Comparison of ENCODE assay signal across 16 mouse cellular contexts in the genomic region with DNA sequence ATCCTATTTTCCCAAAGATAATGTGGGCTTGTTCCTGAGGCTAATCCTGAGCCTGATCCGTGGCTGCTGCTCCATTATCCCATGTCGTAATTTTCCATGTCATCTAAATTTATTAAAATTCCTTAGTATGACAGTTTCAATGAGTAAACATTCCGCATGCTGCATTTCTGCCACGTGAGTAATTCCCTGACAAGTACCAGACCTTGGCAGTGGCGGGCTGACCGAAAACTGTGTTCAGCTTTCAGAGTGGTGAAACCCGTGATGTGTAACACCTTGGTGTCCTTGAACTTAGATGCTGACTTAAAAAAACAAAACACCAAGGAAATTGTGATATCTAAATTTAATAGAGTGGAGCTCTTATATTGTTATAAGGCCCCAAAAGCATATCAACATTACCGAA. TPM values are rescaled to one million over a fixed set of nuclear protein-coding genes. Genes with fewer than 3 reads are reported as not detected.
A peak's percentile ranks its signal among the peaks of the same experiment; 100 is the strongest.
DNase-seq lines count a peak whose midpoint lies in the region; ATAC-seq and TF ChIP-seq lines count a peak whose summit lies in the region.
"Had no signal": no experiment of that assay in that cellular context is flagged by ENCODE, and none has a peak within 500 bp of the region (broad histone marks: within the 10 kb centered on the region; RNA-seq: fewer than 3 reads in every experiment).

No protein-coding gene starts in this region.

- no peak for TF ChIP-seq POLR2A in lung, adult 2 months (IDR thresholded peaks at IDR 0.05; ENCODE audit: borderline replicate concordance, extremely low read depth, low read depth, low read length)

- no peak for TF ChIP-seq EP300 in heart, postnatal 0 days (IDR thresholded peaks at IDR 0.05; ENCODE audit: low read depth)
- no peak for TF ChIP-seq EP300 in lung, postnatal 0 days (IDR thresholded peaks at IDR 0.05)

- H3K4me3 ChIP-seq in heart, postnatal 0 days (ENCODE audit: low read depth, low read length): no peak overlapping the region
- H3K4me3 ChIP-seq in lung, postnatal 0 days (ENCODE audit: low read depth, low read length): no peak overlapping the region
- no peak overlapping the region for H3K4me3 ChIP-seq in lung, adult 2 months (replicated peaks; ENCODE audit: extremely low read depth, low read depth, low read length)
- H3K4me3 ChIP-seq: embryonic facial prominence, embryonic 13.5 days; liver, embryonic 15.5 days; myocyte; stomach, embryonic 15.5 days had no signal

- H3K4me2 ChIP-seq in heart, postnatal 0 days (ENCODE audit: low read depth, low read length): no peak overlapping the region
- no peak overlapping the region for H3K4me2 ChIP-seq in lung, postnatal 0 days (replicated peaks; ENCODE audit: low read depth, low read length)
- H3K4me2 ChIP-seq: embryonic facial prominence, embryonic 13.5 days; liver, embryonic 15.5 days; stomach, embryonic 15.5 days had no signal

- H3K4me1 ChIP-seq in heart, postnatal 0 days (ENCODE audit: control insufficient read depth, insufficient read depth): peaks cover 8% of the 10 kb centered on the region; the same call in 1 of the 2 replicates
- peaks cover 3% of the 10 kb centered on the region; the same call in 1 of the 2 replicates for H3K4me1 ChIP-seq in lung, postnatal 0 days (ENCODE audit: insufficient read depth, low read depth, low read length)
- H3K4me1 ChIP-seq in lung, adult 2 months (ENCODE audit: control insufficient read depth, insufficient read depth, low read length): peaks cover 2% of the 10 kb centered on the region; the same call in 1 of the 2 replicates
- H3K4me1 ChIP-seq: liver, embryonic 15.5 days; stomach, embryonic 15.5 days had no signal

- ATAC-seq in heart, postnatal 0 days (ENCODE audit: insufficient read depth, low read depth): no peak; the same call in 1 of the 2 replicates
- peak; percentile 53 for ATAC-seq in lung, postnatal 0 days
- ATAC-seq: hindbrain, postnatal 0 days had no signal

- 62% methylated on average over 8 of the region's 8 CpGs for WGBS in heart, postnatal 0 days
- 75% methylated on average over 8 of the region's 8 CpGs for WGBS in lung, postnatal 0 days
- 76% methylated on average over 8 of the region's 8 CpGs for WGBS in lung, adult 2 months

- H3K9me3 ChIP-seq in heart, postnatal 0 days (replicated peaks; ENCODE audit: control insufficient read depth, low read length): no peaks in the 10 kb centered on the region
- no peaks in the 10 kb centered on the region for H3K9me3 ChIP-seq in lung, postnatal 0 days (ENCODE audit: low read length)
- H3K9me3 ChIP-seq: embryonic facial prominence, embryonic 13.5 days; liver, embryonic 15.5 days; stomach, embryonic 15.5 days had no signal

- H3K27me3 ChIP-seq in heart, postnatal 0 days (ENCODE audit: control insufficient read depth, insufficient read depth, low read length): no peaks in the 10 kb centered on the region
- H3K27me3 ChIP-seq in lung, postnatal 0 days (replicated peaks; ENCODE audit: insufficient read depth, low read length): no peaks in the 10 kb centered on the region
- H3K27me3 ChIP-seq: embryonic facial prominence, embryonic 13.5 days; stomach, embryonic 15.5 days had no signal

- 0 out of 2 replicates have a peak overlapping the region, but pooled peaks have one; percentile 32 for H3K27ac ChIP-seq in heart, postnatal 0 days (ENCODE audit: low read depth)
- no peak overlapping the region for H3K27ac ChIP-seq in lung, postnatal 0 days (ENCODE audit: low read length)
- H3K27ac ChIP-seq: embryonic facial prominence, embryonic 13.5 days; hindbrain, postnatal 0 days; liver, embryonic 15.5 days; stomach, embryonic 15.5 days had no signal

- H3K9ac ChIP-seq in heart, postnatal 0 days (replicated peaks; ENCODE audit: low read depth, low read length): no peak overlapping the region
- no peak overlapping the region for H3K9ac ChIP-seq in lung, postnatal 0 days (replicated peaks; ENCODE audit: low read depth)
- H3K9ac ChIP-seq: embryonic facial prominence, embryonic 13.5 days; forebrain, postnatal 0 days; liver, embryonic 15.5 days; stomach, embryonic 15.5 days had no signal

- DNase-seq in heart, postnatal 0 days (ENCODE audit: low spot score): peak; percentile 21
- DNase-seq in heart, postnatal 4 days: no peak
- DNase-seq in lung, postnatal 0 days (ENCODE audit: low spot score): peak; percentile 49
- no peak for DNase-seq in lung, adult 2 months
- peak; percentile 46 for DNase-seq in adrenal gland, postnatal 10 days
- peak; percentile 46 for DNase-seq in lung, postnatal 36 days
- DNase-seq in cerebellum, adult 11-12 months: no peak
- DNase-seq in spleen, postnatal 4 days (ENCODE audit: low spot score in 2 of 2): no peak
- DNase-seq: forebrain, postnatal 0 days; right cerebral cortex, postnatal 25 days; thymus, postnatal 4 days had no signal

- TF ChIP-seq CTCF in heart, postnatal 0 days (IDR thresholded peaks at IDR 0.05; ENCODE audit: low read depth): no peak
- TF ChIP-seq CTCF in lung, postnatal 0 days (IDR thresholded peaks at IDR 0.05): no peak
- TF ChIP-seq CTCF in lung, adult 2 months (IDR thresholded peaks at IDR 0.05; ENCODE audit: insufficient read depth, low read length): no peak

- peaks cover 28% of the 10 kb centered on the region for H3K36me3 ChIP-seq in heart, postnatal 0 days (replicated peaks; ENCODE audit: control insufficient read depth, insufficient read depth, low read length)
- H3K36me3 ChIP-seq in lung, postnatal 0 days (ENCODE audit: insufficient read depth, low read length): no peaks in the 10 kb centered on the region

RNA-seq across cellular contexts. Expression of a gene that starts 6.0 kb away (rescaled TPM):
- 15.4 and 29.4 TPM in 2 replicates for total RNA-seq in heart, postnatal 0 days (2014; rRNA removed; ENCODE audit: low replicate concordance)
- 4.5 and 4.7 TPM in 2 replicates for polyA plus RNA-seq in heart, postnatal 0 days (2015; fragmentation: Nextera tagmentation; extraction: Ambion mirVana)
- 10 to 100 TPM; 33.3 to 34.2 TPM for total RNA-seq in heart, postnatal 4 days (2021)
- 11.0 and 13.5 TPM in 2 replicates for polyA plus RNA-seq in lung, postnatal 0 days (2015; fragmentation: Nextera tagmentation; extraction: Ambion mirVana)
- polyA plus RNA-seq in lung, adult 2 months (2012; rRNA removed): 38.8 and 48.5 TPM in 2 replicates
- total RNA-seq in adrenal gland, postnatal 10 days (2021): 10 to 100 TPM; 31.4 to 37.3 TPM

RNA-seq across cellular contexts. Expression of a gene that starts 30.4 kb away (rescaled TPM):
- 0.53 and 3.4 TPM in 2 replicates for total RNA-seq in heart, postnatal 0 days (2014; rRNA removed; ENCODE audit: low replicate concordance)
- polyA plus RNA-seq in heart, postnatal 0 days (2015; fragmentation: Nextera tagmentation; extraction: Ambion mirVana): 11.2 and 34.8 TPM in 2 replicates
- under 1 TPM; 0.45 to 0.61 TPM for total RNA-seq in heart, postnatal 4 days (2021)
- polyA plus RNA-seq in lung, postnatal 0 days (2015; fragmentation: Nextera tagmentation; extraction: Ambion mirVana): 74.4 and 87.1 TPM in 2 replicates
- polyA plus RNA-seq in lung, adult 2 months (2012; rRNA removed): 54.9 and 134 TPM in 2 replicates
- 100 to 1,000 TPM in 1 of 2 experiments, 1 to 10 TPM in 1; 7.9 to 122 TPM for total RNA-seq in adrenal gland, postnatal 10 days (2021)

RNA-seq across cellular contexts. Expression of a gene that starts 42.9 kb away (rescaled TPM):
- 3.1 and 3.5 TPM in 2 replicates for total RNA-seq in heart, postnatal 0 days (2014; rRNA removed; ENCODE audit: low replicate concordance)
- polyA plus RNA-seq in heart, postnatal 0 days (2015; fragmentation: Nextera tagmentation; extraction: Ambion mirVana): 5.0 and 5.6 TPM in 2 replicates
- total RNA-seq in heart, postnatal 4 days (2021): 1 to 10 TPM; 8.1 to 8.2 TPM
- 9.1 and 9.5 TPM in 2 replicates for polyA plus RNA-seq in lung, postnatal 0 days (2015; fragmentation: Nextera tagmentation; extraction: Ambion mirVana)
- 1.1 and 1.6 TPM in 2 replicates for polyA plus RNA-seq in lung, adult 2 months (2012; rRNA removed)
- total RNA-seq in adrenal gland, postnatal 10 days (2021): 10 to 100 TPM in 1 of 2 experiments, 1 to 10 TPM in 1; 8.5 to 11.4 TPM

Comparison
In these comparisons a context has a peak if more than half of its experiments do, and no peak if none do; other contexts are left out.
1. DNase-seq: peak in heart, postnatal 0 days (single experiment), lung, postnatal 0 days (single experiment), adrenal gland, postnatal 10 days (single experiment) and lung, postnatal 36 days (single experiment); none in heart, postnatal 4 days (single experiment), lung, adult 2 months (single experiment), cerebellum, adult 11-12 months (single experiment) and spleen, postnatal 4 days (0 of 2).